Mouse (Mus musculus): ENCODE results near the gene Plekhg6. TPM values are rescaled to one million over a fixed set of nuclear protein-coding genes. Genes with fewer than 3 reads are reported as not detected.
A peak's percentile ranks its signal among the peaks of the same experiment; 100 is the strongest.

Plekhg6 gene
- polyA plus RNA-seq, 1 experiment from 2014 or later, result not detected

GRCm38 (mm10) chr6:125328243-125328642, 52.4 kb downstream of the Plekhg6 start:
- Histone ChIP-seq H3K27ac (ENCODE audit: low read depth, low read length) (no peak overlapping the region), H3K36me3 (ENCODE audit: control insufficient read depth, insufficient read depth, low read length) (no peaks in the 10 kb centered on the region), H3K9me3 (ENCODE audit: control insufficient read depth, low read length) (no peaks in the 10 kb centered on the region), H3K4me3 (ENCODE audit: low read depth, low read length) (no peak overlapping the region), H3K4me1 (ENCODE audit: control insufficient read depth, insufficient read depth, low read length) (no peaks in the 10 kb centered on the region), H3K27me3 (ENCODE audit: control insufficient read depth, insufficient read depth, low read length) (no peaks in the 10 kb centered on the region), H3K9ac (ENCODE audit: low read length) (no peak overlapping the region), H3K4me2 (no peak overlapping the region)
- DNase-seq (ENCODE audit: low spot score, missing footprints) (peak; percentile 72), ATAC-seq (ENCODE audit: low FRiP score) (no peak)
- 72% methylated on average over 5 of the region's 5 CpGs for WGBS

- no peak overlapping the region for H3K4me3 ChIP-seq (ENCODE audit: low read depth, low read length)
- H3K4me2 ChIP-seq, result no peak overlapping the region
- peaks cover 22% of the 10 kb centered on the region for H3K27me3 ChIP-seq (ENCODE audit: control insufficient read depth, insufficient read depth, low read length)
- H3K9me3 ChIP-seq (ENCODE audit: control insufficient read depth, low read length), result no peaks in the 10 kb centered on the region
- WGBS, result 75% methylated on average over 6 of the region's 6 CpGs
- no peaks in the 10 kb centered on the region for H3K4me1 ChIP-seq (ENCODE audit: control insufficient read depth, insufficient read depth, low read length)
- H3K9ac ChIP-seq (ENCODE audit: low read length), result no peak overlapping the region
- H3K36me3 ChIP-seq (ENCODE audit: control insufficient read depth, insufficient read depth, low read length), result no peaks in the 10 kb centered on the region
- ATAC-seq (ENCODE audit: low FRiP score), result no peak
- no peak overlapping the region for H3K27ac ChIP-seq (ENCODE audit: low read depth, low read length)
- peak; percentile 28 for DNase-seq (ENCODE audit: low spot score, missing footprints)
These were observed 55.3 kb downstream of the Plekhg6 start for GRCm38 (mm10) chr6:125325337-125325736.

- H3K9ac ChIP-seq (ENCODE audit: low read length), result no peak overlapping the region
- peaks cover 28% of the 10 kb centered on the region for H3K27me3 ChIP-seq (ENCODE audit: control insufficient read depth, insufficient read depth, low read length)
- H3K4me2 ChIP-seq, result no peak overlapping the region
- H3K36me3 ChIP-seq (ENCODE audit: control insufficient read depth, insufficient read depth, low read length), result no peaks in the 10 kb centered on the region
- H3K4me1 ChIP-seq (ENCODE audit: control insufficient read depth, insufficient read depth, low read length), result no peaks in the 10 kb centered on the region
- WGBS, result 52% methylated on average over 6 of the region's 6 CpGs
- no peak overlapping the region for H3K27ac ChIP-seq (ENCODE audit: low read depth, low read length)
- H3K9me3 ChIP-seq (ENCODE audit: control insufficient read depth, low read length), result no peaks in the 10 kb centered on the region
- DNase-seq (ENCODE audit: low spot score, missing footprints) (peak; percentile 21), ATAC-seq (ENCODE audit: low FRiP score) (no peak)
- H3K4me3 ChIP-seq (ENCODE audit: low read depth, low read length), result no peak overlapping the region
These were observed 57.0 kb downstream of the Plekhg6 start for GRCm38 (mm10) chr6:125323547-125323946.

GRCm38 (mm10) chr6:125322794-125323193, 57.8 kb downstream of the Plekhg6 start:
- no peak for ATAC-seq (ENCODE audit: low FRiP score)
- no peak for DNase-seq (ENCODE audit: low spot score, missing footprints)
- Histone ChIP-seq H3K27ac (ENCODE audit: low read depth, low read length) (no peak overlapping the region), H3K4me1 (ENCODE audit: control insufficient read depth, insufficient read depth, low read length) (no peaks in the 10 kb centered on the region), H3K4me3 (ENCODE audit: low read depth, low read length) (no peak overlapping the region), H3K4me2 (no peak overlapping the region), H3K27me3 (ENCODE audit: control insufficient read depth, insufficient read depth, low read length) (peaks cover 28% of the 10 kb centered on the region), H3K9me3 (ENCODE audit: control insufficient read depth, low read length) (no peaks in the 10 kb centered on the region), H3K9ac (ENCODE audit: low read length) (no peak overlapping the region), H3K36me3 (ENCODE audit: control insufficient read depth, insufficient read depth, low read length) (no peaks in the 10 kb centered on the region)
- WGBS, result 67% methylated on average over 13 of the region's 13 CpGs

- H3K27me3 ChIP-seq (ENCODE audit: control insufficient read depth, insufficient read depth, low read length), result peaks cover 28% of the 10 kb centered on the region
- no peak overlapping the region for H3K4me2 ChIP-seq
- H3K9ac ChIP-seq (ENCODE audit: low read length), result no peak overlapping the region
- no peak overlapping the region for H3K4me3 ChIP-seq (ENCODE audit: low read depth, low read length)
- no peaks in the 10 kb centered on the region for H3K36me3 ChIP-seq (ENCODE audit: control insufficient read depth, insufficient read depth, low read length)
- ATAC-seq (ENCODE audit: low FRiP score) (no peak), DNase-seq (ENCODE audit: low spot score, missing footprints) (peak; percentile 85)
- 6% methylated on average over 26 of the region's 26 CpGs for WGBS
- H3K27ac ChIP-seq (ENCODE audit: low read depth, low read length), result no peak overlapping the region
- H3K9me3 ChIP-seq (ENCODE audit: control insufficient read depth, low read length), result no peaks in the 10 kb centered on the region
- no peaks in the 10 kb centered on the region for H3K4me1 ChIP-seq (ENCODE audit: control insufficient read depth, insufficient read depth, low read length)
These were observed 59.3 kb downstream of the Plekhg6 start for GRCm38 (mm10) chr6:125321114-125321855.

- Histone ChIP-seq H3K9ac (ENCODE audit: low read length) (no peak within 1 kb of the TSS), H3K27ac (ENCODE audit: low read depth, low read length) (no peak within 1 kb of the TSS), H3K4me3 (ENCODE audit: low read depth, low read length) (no peak within 1 kb of the TSS), H3K4me1 (ENCODE audit: control insufficient read depth, insufficient read depth, low read length) (no peaks in the 10 kb centered on the region), H3K9me3 (ENCODE audit: control insufficient read depth, low read length) (no peaks in the 10 kb centered on the region), H3K27me3 (ENCODE audit: control insufficient read depth, insufficient read depth, low read length) (peaks cover 28% of the 10 kb centered on the region), H3K4me2 (no peak within 1 kb of the TSS), H3K36me3 (ENCODE audit: control insufficient read depth, insufficient read depth, low read length) (no peaks in the 10 kb centered on the region)
- DNase-seq (ENCODE audit: low spot score, missing footprints), result peak; percentile 60
- WGBS, result 89% methylated on average over 1 of the region's 1 CpGs
- 0 out of 2 replicates have a peak, but pooled peaks have one; percentile 14 for ATAC-seq (ENCODE audit: low FRiP score)
These were observed 60.3 kb downstream of the Plekhg6 start, which contains the start of gene Scnn1a for GRCm38 (mm10) chr6:125320323-125320722. Gene Scnn1a, plus strand, starts transcription at chr6:125320659.

- H3K9me3 ChIP-seq (ENCODE audit: control insufficient read depth, low read length), result no peaks in the 10 kb centered on the region
- H3K4me3 ChIP-seq (ENCODE audit: low read depth, low read length), result no peak overlapping the region
- H3K4me1 ChIP-seq (ENCODE audit: control insufficient read depth, insufficient read depth, low read length), result no peaks in the 10 kb centered on the region
- ATAC-seq (ENCODE audit: low FRiP score) (no peak), DNase-seq (ENCODE audit: low spot score, missing footprints) (peak; percentile 73)
- no peaks in the 10 kb centered on the region for H3K36me3 ChIP-seq (ENCODE audit: control insufficient read depth, insufficient read depth, low read length)
- H3K9ac ChIP-seq (ENCODE audit: low read length), result no peak overlapping the region
- H3K27ac ChIP-seq (ENCODE audit: low read depth, low read length), result no peak overlapping the region
- peaks cover 28% of the 10 kb centered on the region for H3K27me3 ChIP-seq (ENCODE audit: control insufficient read depth, insufficient read depth, low read length)
- H3K4me2 ChIP-seq, result no peak overlapping the region
These were observed 60.7 kb downstream of the Plekhg6 start for GRCm38 (mm10) chr6:125319919-125320296.

- no peak for ATAC-seq (ENCODE audit: low FRiP score)
- Histone ChIP-seq H3K27me3 (ENCODE audit: control insufficient read depth, insufficient read depth, low read length) (peaks cover 28% of the 10 kb centered on the region), H3K4me3 (ENCODE audit: low read depth, low read length) (no peak overlapping the region)
These were observed 61.3 kb downstream of the Plekhg6 start for GRCm38 (mm10) chr6:125318981-125319918.

GRCm38 (mm10) chr6:125317077-125317476, 63.5 kb downstream of the Plekhg6 start:
- Histone ChIP-seq H3K4me2 (no peak overlapping the region), H3K4me3 (ENCODE audit: low read depth, low read length) (no peak overlapping the region), H3K9ac (ENCODE audit: low read length) (no peak overlapping the region), H3K27me3 (ENCODE audit: control insufficient read depth, insufficient read depth, low read length) (peaks cover 21% of the 10 kb centered on the region), H3K9me3 (ENCODE audit: control insufficient read depth, low read length) (no peaks in the 10 kb centered on the region), H3K36me3 (ENCODE audit: control insufficient read depth, insufficient read depth, low read length) (no peaks in the 10 kb centered on the region), H3K27ac (ENCODE audit: low read depth, low read length) (no peak overlapping the region), H3K4me1 (ENCODE audit: control insufficient read depth, insufficient read depth, low read length) (peaks cover 19% of the 10 kb centered on the region)
- 83% methylated on average over 7 of the region's 7 CpGs for WGBS
- ATAC-seq (ENCODE audit: low FRiP score) (no peak), DNase-seq (ENCODE audit: low spot score, missing footprints) (peak; percentile 37)

More at GRCm38 (mm10) chr6:125318981-125319918, 61.3 kb downstream of the Plekhg6 start:
- Histone ChIP-seq H3K9ac (ENCODE audit: low read length) (no peak overlapping the region), H3K4me2 (no peak overlapping the region), H3K4me1 (ENCODE audit: control insufficient read depth, insufficient read depth, low read length) (peaks cover under 1% of the 10 kb centered on the region), H3K27ac (ENCODE audit: low read depth, low read length) (no peak overlapping the region), H3K36me3 (ENCODE audit: control insufficient read depth, insufficient read depth, low read length) (no peaks in the 10 kb centered on the region), H3K9me3 (ENCODE audit: control insufficient read depth, low read length) (no peaks in the 10 kb centered on the region)
- 72% methylated on average over 15 of the region's 15 CpGs for WGBS
- DNase-seq (ENCODE audit: low spot score, missing footprints), result peak; percentile 85
